Mouse (Mus musculus) cerebellum, adult (tissue): ENCODE measurements around the gene Cxxc4.

ENCODE experiments used
- ATAC-seq: cut with Nextera tagmentation; 2 replicates; pipeline ENCODE4 v1.9.2; 2017; ENCODE audit warnings: mild to moderate bottlenecking, moderate library complexity, mixed read lengths; ENCODE audit not compliant: insufficient number of reproducible peaks, low FRiP score, low TSS enrichment

The Cxxc4 gene

GRCm38 (mm10) chr3:134243168-134243849 is 7.0 kb downstream of the Cxxc4 start:
- no peak for ATAC-seq

DNA sequence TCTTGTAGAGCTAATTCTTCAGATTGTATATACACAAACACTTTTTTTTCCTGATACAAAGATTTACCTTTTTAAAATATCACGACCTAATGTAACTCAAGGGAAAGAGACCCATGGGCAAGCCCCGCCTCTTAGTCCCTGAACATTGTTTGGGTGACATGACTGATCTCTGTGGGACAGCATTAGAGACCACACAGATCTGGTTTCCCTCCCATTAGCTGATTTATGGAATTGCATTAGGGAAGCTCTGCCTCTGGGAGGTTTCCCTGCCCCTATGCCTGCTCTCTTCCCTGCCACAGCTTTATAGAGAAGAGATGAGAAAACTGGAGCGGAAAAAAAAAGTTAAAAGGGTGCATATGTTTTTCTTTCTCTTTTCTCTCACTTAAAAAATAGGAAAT is 7.6 kb downstream of the Cxxc4 start:
- ATAC-seq, result no peak

- ATAC-seq, result no peak
These were observed 17.9 kb downstream of the Cxxc4 start for GRCm38 (mm10) chr3:134254221-134254620.

- no peak for ATAC-seq
These were observed 22.4 kb downstream of the Cxxc4 start for GRCm38 (mm10) chr3:134258715-134259114.

DNA sequence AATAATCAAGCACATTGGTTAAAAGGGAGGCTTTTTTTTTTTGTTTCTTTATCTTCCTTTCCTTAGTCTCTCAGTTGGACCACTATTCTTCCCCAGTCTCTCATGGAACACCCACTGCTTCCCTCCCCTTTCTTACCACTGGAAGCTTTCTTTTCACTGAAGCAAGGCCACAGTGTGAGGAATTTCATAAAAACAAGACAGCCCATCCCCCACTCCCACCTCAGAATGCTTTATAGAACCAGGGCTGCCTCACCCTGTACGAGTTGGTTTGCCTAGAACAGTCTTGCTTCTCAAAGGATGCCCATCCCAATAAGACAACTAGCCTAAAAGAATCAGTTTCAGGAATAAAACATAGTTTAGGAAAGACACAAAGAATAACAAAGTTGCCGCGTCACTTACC is 23.0 kb downstream of the Cxxc4 start:
- no peak for ATAC-seq

GRCm38 (mm10) chr3:134279655-134280054 is 43.4 kb downstream of the Cxxc4 start:
- ATAC-seq, result no peak

- ATAC-seq, result no peak
These were observed 45.5 kb downstream of the Cxxc4 start for GRCm38 (mm10) chr3:134281527-134282370.

DNA sequence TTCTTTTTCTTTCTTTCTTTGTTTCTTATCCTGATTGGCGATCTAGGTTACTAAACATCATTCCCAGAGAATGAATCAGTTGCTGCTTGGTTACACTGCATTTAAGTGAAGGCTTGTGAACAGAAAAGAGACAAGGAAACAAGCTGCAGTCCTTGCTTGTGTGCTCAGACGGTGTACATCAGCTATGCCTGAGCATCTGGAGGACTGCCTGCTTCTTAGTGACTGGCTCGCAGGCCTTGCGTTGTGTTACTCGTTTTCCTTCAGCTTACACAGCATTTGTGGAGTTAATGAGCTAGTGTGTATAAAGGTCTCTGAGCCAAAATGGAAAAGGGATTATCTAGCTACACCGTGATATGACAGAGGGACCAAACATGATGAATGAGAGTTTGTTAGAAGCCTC is 58.9 kb downstream of the Cxxc4 start:
- no peak for ATAC-seq

GRCm38 (mm10) chr3:134302681-134303491 is 66.6 kb downstream of the Cxxc4 start:
- ATAC-seq, result peak; percentile 62

DNA sequence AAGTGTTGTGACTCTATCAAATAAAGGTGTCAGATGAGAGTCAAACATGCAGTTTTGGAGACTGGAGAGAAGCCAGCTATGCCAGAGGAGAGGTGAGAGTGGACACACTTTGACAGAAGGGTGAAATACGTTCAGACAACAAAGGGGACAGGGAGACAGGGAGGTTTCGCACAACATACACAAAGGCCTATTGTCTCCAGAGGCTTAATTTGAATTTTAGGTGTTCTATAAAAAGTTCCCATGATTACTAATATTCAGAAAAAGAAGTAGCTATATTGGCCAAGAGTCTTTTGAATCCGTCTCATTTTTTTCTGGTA is 67.2 kb downstream of the Cxxc4 start:
- ATAC-seq, result 0 out of 2 replicates have a peak, but pooled peaks have one; percentile 27

- no peak for ATAC-seq
These were observed 70.2 kb downstream of the Cxxc4 start for GRCm38 (mm10) chr3:134306507-134306906.

- no peak for ATAC-seq
These were observed 71.5 kb downstream of the Cxxc4 start for GRCm38 (mm10) chr3:134307801-134308200.
